8 mouse cellular contexts compared by ENCODE assay signal in the genomic region with DNA sequence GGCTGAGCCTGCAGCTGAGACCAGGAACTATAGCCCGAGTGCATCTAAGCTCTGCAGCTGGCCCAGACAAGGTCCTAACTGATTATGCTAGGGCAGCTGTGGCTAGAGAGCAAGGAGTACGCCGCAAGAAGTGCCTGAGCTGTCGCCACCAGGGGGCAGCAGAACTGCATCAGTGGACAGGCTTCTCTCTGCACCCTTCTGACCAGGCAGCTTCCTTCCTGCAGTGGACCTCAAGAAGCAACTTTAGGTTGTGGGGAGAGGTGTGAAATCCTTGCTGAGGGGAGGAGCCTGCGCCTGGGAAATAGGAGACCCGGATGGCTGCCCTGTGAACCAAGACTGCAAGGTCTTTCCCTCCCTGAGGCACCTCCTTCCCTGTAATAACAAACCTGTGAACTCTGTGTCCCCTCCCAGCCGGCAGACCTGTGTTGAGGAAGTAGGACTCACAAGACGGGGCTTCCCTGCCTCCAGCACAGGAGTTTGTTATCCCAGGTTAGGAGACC. TPM values are rescaled to one million over a fixed set of nuclear protein-coding genes. Genes with fewer than 3 reads are reported as not detected.
DNase-seq lines count a peak whose midpoint lies in the region; ATAC-seq and TF ChIP-seq lines count a peak whose summit lies in the region.

No protein-coding gene starts in this region.

- peak; percentile 97 for DNase-seq in adrenal gland, postnatal 10 days
- peak; percentile 92 for DNase-seq in embryo, embryonic 9.5 days (ENCODE audit: extremely low spot score)
- DNase-seq in left cerebral cortex, postnatal 36 days (ENCODE audit: low spot score in 2 of 2): peak; percentile 90 to 92
- peak; percentile 100 for DNase-seq in midbrain, embryonic 11.5 days (ENCODE audit: low spot score, missing footprints)
- DNase-seq in right cerebral cortex, postnatal 4 days: peak; percentile 97
- peak; percentile 86 for DNase-seq in yolk sac, embryonic 10.5 days (ENCODE audit: low spot score)

- ATAC-seq in granulocyte monocyte progenitor cell, adult 5-6 weeks (replicated peaks; ENCODE audit: poor library complexity, severe bottlenecking): peak; percentile 82
- ATAC-seq in intestine, postnatal 0 days: peak; percentile 92
- peak; percentile 91 for ATAC-seq in midbrain, embryonic 11.5 days (ENCODE audit: low FRiP score)

- intact Hi-C loops in left cerebral cortex, postnatal 36 days (cut with DNase I): loop anchor here (5.0 kb wide), 1 partner anchor 80 kb away; the partner anchor contains the start of genes Acd and Pard6a

- peak overlapping the region; percentile 40 for H3K4me2 ChIP-seq in intestine, postnatal 0 days (replicated peaks; ENCODE audit: low read depth)
- H3K4me2 ChIP-seq in midbrain, embryonic 11.5 days: no peak overlapping the region

- H3K4me3 ChIP-seq in intestine, postnatal 0 days (ENCODE audit: low read depth, low read length): no peak overlapping the region
- no peak overlapping the region for H3K4me3 ChIP-seq in midbrain, embryonic 11.5 days (ENCODE audit: low read depth, low read length)

- no peaks in the 10 kb centered on the region for H3K9me3 ChIP-seq in intestine, postnatal 0 days (ENCODE audit: control insufficient read depth)
- H3K9me3 ChIP-seq in midbrain, embryonic 11.5 days (ENCODE audit: control insufficient read depth, low read length): no peaks in the 10 kb centered on the region

- H3K27me3 ChIP-seq in intestine, postnatal 0 days (replicated peaks; ENCODE audit: control insufficient read depth, insufficient read depth, low read length): no peaks in the 10 kb centered on the region
- H3K27me3 ChIP-seq in midbrain, embryonic 11.5 days (ENCODE audit: control insufficient read depth, insufficient read depth, low read length): no peaks in the 10 kb centered on the region

- TF ChIP-seq CTCF in intestine, postnatal 0 days (IDR thresholded peaks at IDR 0.05; ENCODE audit: low read depth): peak; percentile 99

- H3K9ac ChIP-seq in intestine, postnatal 0 days (ENCODE audit: low read depth, low read length): no peak overlapping the region
- H3K9ac ChIP-seq in midbrain, embryonic 11.5 days (ENCODE audit: low read length): no peak overlapping the region

- peak overlapping the region; percentile 35; the same call in 1 of the 2 replicates for H3K27ac ChIP-seq in intestine, postnatal 0 days (ENCODE audit: low read depth, low read length)
- peak overlapping the region; percentile 60; the same call in 1 of the 2 replicates for H3K27ac ChIP-seq in midbrain, embryonic 11.5 days (ENCODE audit: low read depth, low read length)

- WGBS in intestine, postnatal 0 days: 5% methylated on average over 8 of the region's 8 CpGs
- WGBS in midbrain, embryonic 11.5 days: 10% methylated on average over 8 of the region's 8 CpGs

- peaks cover 42% of the 10 kb centered on the region for H3K36me3 ChIP-seq in intestine, postnatal 0 days (ENCODE audit: control insufficient read depth, insufficient read depth)
- H3K36me3 ChIP-seq in midbrain, embryonic 11.5 days (ENCODE audit: control insufficient read depth, insufficient read depth, low read length): peaks cover 16% of the 10 kb centered on the region

- H3K4me1 ChIP-seq in intestine, postnatal 0 days (replicated peaks; ENCODE audit: control insufficient read depth, insufficient read depth, low read length): no peaks in the 10 kb centered on the region
- H3K4me1 ChIP-seq in midbrain, embryonic 11.5 days (ENCODE audit: control insufficient read depth, insufficient read depth, low read length): no peaks in the 10 kb centered on the region

RNA-seq across cellular contexts. Expression of gene Ctcf, which starts 13.9 kb away (rescaled TPM):
- 10 to 100 TPM; 53.0 to 62.3 TPM for total RNA-seq in adrenal gland, postnatal 10 days (2021)
- total RNA-seq in granulocyte monocyte progenitor cell, adult 5-6 weeks (2014; fragmentation: Nextera tagmentation): 104 and 105 TPM in 2 replicates
- total RNA-seq in granulocyte monocyte progenitor cell, adult 5-6 weeks (2017): 84.1 and 107 TPM in 2 replicates
- polyA plus RNA-seq in intestine, postnatal 0 days (2015; fragmentation: Nextera tagmentation; extraction: Ambion mirVana): 42.2 and 44.7 TPM in 2 replicates
- total RNA-seq in left cerebral cortex, postnatal 36 days (2021): 10 to 100 TPM; 61.2 to 77.2 TPM
- 112 and 115 TPM in 2 replicates for polyA plus RNA-seq in midbrain, embryonic 11.5 days (2014; fragmentation: Nextera tagmentation; extraction: Ambion mirVana)

RNA-seq across cellular contexts. Expression of gene Agrp, which starts 14.7 kb away (rescaled TPM):
- total RNA-seq in adrenal gland, postnatal 10 days (2021): 1 to 10 TPM in 1 of 2 experiments, under 1 TPM in 1; 0.97 to 1.3 TPM
- not detected in 2 replicates for total RNA-seq in granulocyte monocyte progenitor cell, adult 5-6 weeks (2014; fragmentation: Nextera tagmentation)
- not detected in 2 replicates for total RNA-seq in granulocyte monocyte progenitor cell, adult 5-6 weeks (2017)
- polyA plus RNA-seq in intestine, postnatal 0 days (2015; fragmentation: Nextera tagmentation; extraction: Ambion mirVana): 0.43 and 1.1 TPM in 2 replicates
- not detected for total RNA-seq in left cerebral cortex, postnatal 36 days (2021)
- polyA plus RNA-seq in midbrain, embryonic 11.5 days (2014; fragmentation: Nextera tagmentation; extraction: Ambion mirVana): 0.56 and 0.68 TPM in 2 replicates

RNA-seq across cellular contexts. Expression of gene Ripor1, which starts 17.4 kb away (rescaled TPM):
- total RNA-seq in adrenal gland, postnatal 10 days (2021): 10 to 100 TPM; 30.4 to 34.5 TPM
- 55.3 and 92.8 TPM in 2 replicates for total RNA-seq in granulocyte monocyte progenitor cell, adult 5-6 weeks (2014; fragmentation: Nextera tagmentation)
- 5.4 and 10.1 TPM in 2 replicates for total RNA-seq in granulocyte monocyte progenitor cell, adult 5-6 weeks (2017)
- polyA plus RNA-seq in intestine, postnatal 0 days (2015; fragmentation: Nextera tagmentation; extraction: Ambion mirVana): 10.2 and 10.3 TPM in 2 replicates
- 10 to 100 TPM; 70.3 to 89.3 TPM for total RNA-seq in left cerebral cortex, postnatal 36 days (2021)
- 10.5 and 12.9 TPM in 2 replicates for polyA plus RNA-seq in midbrain, embryonic 11.5 days (2014; fragmentation: Nextera tagmentation; extraction: Ambion mirVana)

RNA-seq across cellular contexts. Expression of gene Atp6v0d1, which starts 56.6 kb away (rescaled TPM):
- total RNA-seq in adrenal gland, postnatal 10 days (2021): 10 to 100 TPM; 92.8 to 94.0 TPM
- 112 and 132 TPM in 2 replicates for total RNA-seq in granulocyte monocyte progenitor cell, adult 5-6 weeks (2014; fragmentation: Nextera tagmentation)
- total RNA-seq in granulocyte monocyte progenitor cell, adult 5-6 weeks (2017): 47.1 and 47.3 TPM in 2 replicates
- 140 and 151 TPM in 2 replicates for polyA plus RNA-seq in intestine, postnatal 0 days (2015; fragmentation: Nextera tagmentation; extraction: Ambion mirVana)
- total RNA-seq in left cerebral cortex, postnatal 36 days (2021): 100 to 1,000 TPM; 305 to 349 TPM
- 121 and 129 TPM in 2 replicates for polyA plus RNA-seq in midbrain, embryonic 11.5 days (2014; fragmentation: Nextera tagmentation; extraction: Ambion mirVana)
